Mouse (Mus musculus) hindbrain, embryonic 11.5 days (tissue): Measurements from ENCODE around the gene Pnck. TPM values are rescaled to one million over a fixed set of nuclear protein-coding genes. Genes with fewer than 3 reads are reported as not detected.

Source experiments
- ATAC-seq: fragments of 200-750 bp; cut with Nextera tagmentation; 2 replicates; pipeline ENCODE4 v1.8.0; 2017; ENCODE audit warnings: mild to moderate bottlenecking, moderate TSS enrichment, moderate library complexity; ENCODE audit not compliant: low FRiP score
- DNase-seq: peaks from one replicate; pipeline ENCODE4 v3.0.0-alpha.2; 2015; ENCODE audit warnings: low spot score
- H3K27ac ChIP-seq: fragments of 300-500 bp; sonication (generic); 2 replicates; pipeline ENCODE4 v1.5.1; 2014; ENCODE audit warnings: mild to moderate bottlenecking, low read depth, low read length
- H3K27me3 ChIP-seq: fragments of 300-500 bp; sonication (generic); 2 replicates; pipeline ENCODE4 v1.6.1; 2014; ENCODE audit warnings: mild to moderate bottlenecking, low read length, moderate library complexity, mixed read lengths; ENCODE audit not compliant: control insufficient read depth, insufficient read depth
- H3K36me3 ChIP-seq: fragments of 300-500 bp; sonication (generic); 2 replicates; pipeline ENCODE4 v1.6.1; 2014; ENCODE audit warnings: mild to moderate bottlenecking, low read length, moderate library complexity, mixed read lengths; ENCODE audit not compliant: control insufficient read depth, insufficient read depth
- H3K4me1 ChIP-seq: fragments of 300-500 bp; sonication (generic); replicated peaks from 2 replicates; pipeline ENCODE4 v1.6.1; 2014; ENCODE audit warnings: low read length, mixed read lengths; ENCODE audit not compliant: control insufficient read depth, insufficient read depth
- H3K4me2 ChIP-seq: fragments of 300-500 bp; sonication (generic); replicated peaks from 2 replicates; pipeline ENCODE4 v1.6.1; 2014; ENCODE audit warnings: mild to moderate bottlenecking, low read depth, low read length
- H3K4me3 ChIP-seq: fragments of 300-500 bp; sonication (generic); 2 replicates; pipeline ENCODE4 v1.5.1; 2014; ENCODE audit warnings: low read depth, low read length
- H3K9ac ChIP-seq: fragments of 300-500 bp; sonication (generic); 2 replicates; pipeline ENCODE4 v1.6.1; 2014; ENCODE audit warnings: low read depth, low read length
- H3K9me3 ChIP-seq: fragments of 300-500 bp; sonication (generic); 2 replicates; pipeline ENCODE4 v1.6.1; 2016; ENCODE audit warnings: low read length; ENCODE audit not compliant: control insufficient read depth
- WGBS: fragments of 180-500 bp; shearing (Covaris S2); extraction: QIAGEN DNeasy Blood & Tissue Kit; methylation state at CpG from one replicate; pipeline ENCODE4 v1.1.7; 2014; 5-methylcytosine and 5-hydroxymethylcytosine counted together
- polyA plus RNA-seq: library from polyadenylated mRNA; unstranded; fragments of >200 nt; fragmentation: Nextera tagmentation; extraction: Ambion mirVana; gene quantifications from 2 replicates; pipeline ENCODE4 v1.2.1, GENCODE M21; 2014

Gene Pnck
- polyA plus RNA-seq, 1 experiment from 2014 or later, result 14.0 TPM

DNA sequence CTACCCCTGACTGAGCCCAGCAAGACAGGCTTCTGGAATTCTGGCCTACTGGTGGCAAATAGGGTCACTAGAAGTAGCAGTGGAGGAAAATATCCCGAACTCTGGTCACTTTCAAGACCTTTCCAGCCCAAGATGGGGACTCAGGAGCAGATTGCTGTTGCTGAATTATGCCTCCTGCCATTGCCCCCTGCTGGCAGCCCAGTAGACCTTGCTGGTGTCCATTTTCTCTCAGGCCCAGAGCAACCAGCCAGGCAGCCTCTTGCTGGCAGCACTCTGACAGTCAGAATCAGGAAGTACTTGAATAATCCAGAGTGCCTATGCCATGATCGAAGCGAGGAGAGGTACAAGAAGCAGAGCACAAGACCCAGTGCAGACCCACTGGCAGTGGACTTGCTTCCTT is 4.4 kb downstream of the Pnck start:
- WGBS, result 68% methylated on average over 3 of the region's 3 CpGs
- no peak for ATAC-seq

GRCm38 (mm10) chrX:73654177-73654576 is 5.7 kb downstream of the Pnck start:
- no peak overlapping the region for H3K4me2 ChIP-seq
- H3K27me3 ChIP-seq, result no peaks in the 10 kb centered on the region
- H3K9me3 ChIP-seq, result no peaks in the 10 kb centered on the region
- no peaks in the 10 kb centered on the region for H3K36me3 ChIP-seq
- WGBS, result 13% methylated on average over 6 of the region's 6 CpGs
- no peak overlapping the region for H3K4me3 ChIP-seq
- ATAC-seq, result peak; percentile 68
- H3K27ac ChIP-seq, result no peak overlapping the region
- H3K9ac ChIP-seq, result no peak overlapping the region
- peak; percentile 75 for DNase-seq
- H3K4me1 ChIP-seq, result no peaks in the 10 kb centered on the region

More for the DNA sequence above, 4.4 kb downstream of the Pnck start:
- peak; percentile 39 for DNase-seq
- H3K27me3 ChIP-seq, result no peaks in the 10 kb centered on the region
- H3K4me3 ChIP-seq, result no peak overlapping the region
- no peaks in the 10 kb centered on the region for H3K36me3 ChIP-seq
- no peak overlapping the region for H3K9ac ChIP-seq
- no peak overlapping the region for H3K27ac ChIP-seq
- no peak overlapping the region for H3K4me2 ChIP-seq
- no peaks in the 10 kb centered on the region for H3K4me1 ChIP-seq
- no peaks in the 10 kb centered on the region for H3K9me3 ChIP-seq

- Histone ChIP-seq H3K27me3 (no peaks in the 10 kb centered on the region), H3K9ac (no peak overlapping the region), H3K27ac (no peak overlapping the region), H3K4me3 (no peak overlapping the region), H3K4me2 (no peak overlapping the region), H3K9me3 (no peaks in the 10 kb centered on the region), H3K36me3 (no peaks in the 10 kb centered on the region), H3K4me1 (no peaks in the 10 kb centered on the region)
- WGBS, result 82% methylated on average over 6 of the region's 6 CpGs
- ATAC-seq, result no peak
- no peak for DNase-seq
These were observed 6.5 kb downstream of the Pnck start for GRCm38 (mm10) chrX:73653392-73653791.

- Histone ChIP-seq H3K27me3 (no peaks in the 10 kb centered on the region), H3K9ac (no peak overlapping the region), H3K9me3 (no peaks in the 10 kb centered on the region), H3K27ac (no peak overlapping the region), H3K4me3 (no peak overlapping the region), H3K4me2 (no peak overlapping the region), H3K36me3 (no peaks in the 10 kb centered on the region), H3K4me1 (no peaks in the 10 kb centered on the region)
- no peak for DNase-seq
- no peak for ATAC-seq
- 85% methylated on average over 3 of the region's 3 CpGs for WGBS
These were observed 9.0 kb downstream of the Pnck start for GRCm38 (mm10) chrX:73650869-73651268.

DNA sequence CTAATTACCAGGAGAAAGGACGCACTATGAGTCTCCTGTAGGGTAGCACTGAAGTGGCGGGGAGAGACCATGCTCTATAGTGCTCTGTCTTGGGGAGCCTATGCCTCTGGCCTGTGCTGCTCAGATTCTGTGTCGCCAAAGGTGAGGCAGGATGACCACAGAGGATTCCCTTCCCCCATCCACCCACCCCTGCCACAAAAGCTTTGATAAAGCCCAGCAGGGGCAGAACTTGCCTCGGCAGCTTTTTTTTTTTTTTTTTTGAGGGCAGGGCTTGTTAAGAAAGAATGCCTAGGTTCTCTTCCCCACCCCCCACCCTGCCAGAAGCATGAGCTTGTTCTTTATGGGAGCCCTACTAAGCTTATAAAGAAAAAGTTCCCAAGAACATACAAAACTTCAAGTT is 14.8 kb downstream of the Pnck start:
- Histone ChIP-seq H3K9ac (no peak overlapping the region), H3K27me3 (peaks cover 5% of the 10 kb centered on the region; the same call in 1 of the 2 replicates)
- 37% methylated on average over 4 of the region's 4 CpGs for WGBS

DNA sequence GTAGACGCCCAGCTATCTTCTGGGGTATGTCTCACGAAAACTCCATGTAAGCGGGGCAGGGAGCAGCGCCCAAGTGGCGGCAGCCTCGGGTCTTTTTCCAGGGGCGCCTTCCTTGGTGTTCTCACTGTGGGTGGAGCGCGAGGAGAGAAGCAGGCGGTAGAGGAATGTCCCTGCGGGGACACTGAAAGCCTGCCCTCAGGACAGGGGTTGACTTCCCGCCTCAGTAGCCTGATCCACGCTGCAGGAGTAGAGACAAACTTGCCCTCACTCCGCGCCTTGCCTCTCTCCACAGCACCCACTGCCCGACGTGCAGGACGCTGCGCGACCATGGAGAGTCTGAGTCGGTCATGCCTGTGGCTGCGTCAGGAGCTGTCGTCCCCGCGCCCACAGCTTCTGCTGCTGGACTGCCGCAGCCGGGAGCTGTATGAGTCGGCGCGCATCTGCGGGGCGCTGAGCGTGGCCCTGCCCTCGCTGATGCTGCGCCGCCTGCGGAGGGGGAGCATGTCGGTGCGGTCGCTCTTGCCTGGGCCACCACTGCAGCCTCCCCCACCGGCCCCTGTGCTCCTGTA is 19.9 kb downstream of the Pnck start:
- 25% methylated on average over 37 of the region's 41 CpGs for WGBS
- H3K4me3 ChIP-seq, result peak overlapping the region; percentile 25
- no peaks in the 10 kb centered on the region for H3K36me3 ChIP-seq
- H3K4me2 ChIP-seq, result peak overlapping the region; percentile 41
- H3K9ac ChIP-seq, result no peak overlapping the region
- no peaks in the 10 kb centered on the region; the same call in 1 of the 2 replicates for H3K4me1 ChIP-seq
- DNase-seq, result peak; percentile 39
- no peak overlapping the region for H3K27ac ChIP-seq
- no peak for ATAC-seq
- H3K27me3 ChIP-seq, result peaks cover 35% of the 10 kb centered on the region
- H3K9me3 ChIP-seq, result no peaks in the 10 kb centered on the region

More for the DNA sequence above, 14.8 kb downstream of the Pnck start:
- Histone ChIP-seq H3K4me2 (no peak overlapping the region), H3K36me3 (no peaks in the 10 kb centered on the region), H3K27ac (no peak overlapping the region), H3K9me3 (no peaks in the 10 kb centered on the region), H3K4me3 (no peak overlapping the region), H3K4me1 (no peaks in the 10 kb centered on the region)
- ATAC-seq (no peak), DNase-seq (no peak)

DNA sequence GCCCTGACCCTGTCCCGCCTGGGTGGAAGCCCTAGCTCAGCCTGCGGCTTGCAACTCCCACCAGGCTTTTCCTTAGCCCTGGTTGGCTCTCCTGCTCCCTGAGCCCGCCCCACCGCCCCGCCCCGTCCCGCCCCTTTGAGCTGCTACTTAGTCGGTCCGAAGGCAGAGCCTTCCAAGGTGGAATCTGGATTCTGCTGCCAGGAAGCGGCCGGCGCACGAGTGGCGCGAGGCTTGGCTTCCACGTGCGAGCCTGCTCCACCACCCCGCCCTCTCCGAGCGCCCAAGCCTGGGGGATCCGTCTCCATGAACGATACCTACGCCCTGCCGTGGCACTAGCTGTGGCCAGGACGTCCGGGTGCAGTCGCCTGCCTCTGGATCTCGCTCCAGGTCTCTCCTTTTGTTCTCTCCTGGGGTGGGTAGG is 20.7 kb downstream of the Pnck start, which contains the start of gene Dusp9:
TSS of gene Dusp9 (plus strand) at position 165 of the 421 bp plus-strand sequence.
- Histone ChIP-seq H3K9me3 (no peaks in the 10 kb centered on the region), H3K4me2 (peak within 1 kb of the TSS; percentile 41), H3K4me3 (peak within 1 kb of the TSS; percentile 25), H3K27ac (no peak within 1 kb of the TSS), H3K36me3 (no peaks in the 10 kb centered on the region), H3K27me3 (peaks cover 38% of the 10 kb centered on the region), H3K9ac (no peak within 1 kb of the TSS), H3K4me1 (no peaks in the 10 kb centered on the region; the same call in 1 of the 2 replicates)
- 32% methylated on average over 19 of the region's 28 CpGs for WGBS
- ATAC-seq, result peak; percentile 72
- peak; percentile 62 for DNase-seq

- DNase-seq, result peak; percentile 12
- Histone ChIP-seq H3K4me3 (peak overlapping the region; percentile 23), H3K27ac (no peak overlapping the region), H3K4me1 (no peaks in the 10 kb centered on the region; the same call in 1 of the 2 replicates), H3K9me3 (no peaks in the 10 kb centered on the region), H3K36me3 (no peaks in the 10 kb centered on the region), H3K27me3 (peaks cover 38% of the 10 kb centered on the region), H3K4me2 (peak overlapping the region; percentile 34), H3K9ac (no peak overlapping the region)
- 20% methylated on average over 13 of the region's 19 CpGs for WGBS
- no peak for ATAC-seq
These were observed 22.5 kb downstream of the Pnck start for GRCm38 (mm10) chrX:73637415-73637814.

GRCm38 (mm10) chrX:73635425-73635824 is 24.5 kb downstream of the Pnck start:
- ATAC-seq (no peak), DNase-seq (peak; percentile 7)
- no peak overlapping the region for H3K4me3 ChIP-seq
- 12% methylated on average over 18 of the region's 19 CpGs for WGBS
- H3K27me3 ChIP-seq, result peaks cover 36% of the 10 kb centered on the region
- H3K36me3 ChIP-seq, result no peaks in the 10 kb centered on the region
- H3K9me3 ChIP-seq, result no peaks in the 10 kb centered on the region
- H3K27ac ChIP-seq, result no peak overlapping the region
- H3K4me2 ChIP-seq, result no peak overlapping the region; the same call in 1 of the 2 replicates
- H3K4me1 ChIP-seq, result no peaks in the 10 kb centered on the region; the same call in 1 of the 2 replicates
- no peak overlapping the region for H3K9ac ChIP-seq
